Mouse (Mus musculus): ENCODE data around the gene Galnt3. TPM values are rescaled to one million over a fixed set of nuclear protein-coding genes. Genes with fewer than 3 reads are reported as not detected.
A peak's percentile ranks its signal among the peaks of the same experiment; 100 is the strongest.

Galnt3 gene
- 0.71 and 2.0 TPM in 2 replicates for polyA plus RNA-seq (2016; fragmentation: Nextera tagmentation; extraction: Ambion mirVana)

DNA sequence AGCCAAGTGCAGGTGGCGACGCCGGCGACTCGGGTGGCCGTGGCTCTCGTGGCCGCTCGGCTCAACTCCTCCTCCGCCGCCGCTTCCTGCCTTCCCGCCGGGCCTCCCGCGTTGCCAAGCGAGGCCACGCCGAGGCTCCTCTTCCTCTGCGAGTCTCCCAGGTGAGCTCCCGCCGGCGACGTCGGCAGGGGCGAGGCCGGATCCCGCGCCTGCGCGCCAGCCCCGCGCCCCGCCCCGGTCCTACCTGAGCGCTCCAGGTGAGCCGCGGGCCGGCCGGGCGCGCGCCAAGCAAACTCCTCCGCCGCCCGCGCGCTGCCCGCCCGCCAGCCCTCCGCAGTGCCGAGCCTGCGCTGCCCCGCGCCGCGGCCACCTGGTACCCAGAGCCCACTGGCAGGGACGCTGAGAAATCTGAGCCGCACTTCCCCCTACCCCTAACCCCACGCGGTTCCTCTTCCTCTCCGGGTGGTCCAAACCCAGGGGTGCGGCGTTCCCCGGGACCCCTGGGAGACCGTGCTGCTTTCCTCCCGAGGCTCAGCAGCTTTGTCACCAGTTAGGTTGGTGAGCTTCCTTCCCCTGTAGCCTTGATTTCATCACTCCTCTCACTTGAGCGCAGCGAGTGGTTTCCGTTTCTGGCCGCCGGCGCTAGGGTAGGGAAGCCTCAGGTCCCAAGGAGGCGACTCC lies at the start of gene Galnt3:
TSS of gene Galnt3 (minus strand) at position 404 of the 681 bp plus-strand sequence.
- Histone ChIP-seq H3K9ac (replicated peaks) (peak within 1 kb of the TSS; percentile 59), H3K4me2 (replicated peaks) (peak within 1 kb of the TSS; percentile 100), H3K27ac (replicated peaks) (no peak within 1 kb of the TSS), H3K4me3 (peak within 1 kb of the TSS; percentile 79), H3K9me3 (no peaks in the 10 kb centered on the region), H3K36me3 (no peaks in the 10 kb centered on the region), H3K4me1 (peaks cover 7% of the 10 kb centered on the region; the same call in 1 of the 2 replicates), H3K27me3 (peaks cover 36% of the 10 kb centered on the region)
- under 1% methylated on average over 72 of the region's 74 CpGs for WGBS
- peak; percentile 68 for ATAC-seq (ENCODE audit: low FRiP score, low read depth)

DNA sequence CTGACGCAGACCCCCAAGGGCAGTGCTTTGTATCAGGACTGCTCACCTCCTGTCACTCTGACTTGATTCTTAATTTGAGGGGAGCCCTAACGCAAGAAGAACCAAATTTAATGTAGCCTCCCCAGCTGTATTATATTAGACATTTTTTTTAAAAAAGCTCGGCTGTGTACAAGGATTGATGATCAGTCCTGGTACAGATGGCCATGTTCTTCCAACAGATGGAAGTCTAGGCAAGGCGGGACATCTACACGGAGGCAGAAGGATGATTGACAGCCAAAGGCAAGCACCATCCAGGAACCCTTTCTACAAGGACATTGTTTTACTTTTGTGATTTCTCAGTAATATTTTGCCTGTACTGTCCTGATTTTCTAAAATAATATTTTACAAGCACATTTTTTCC lies 48.3 kb upstream of the Galnt3 start:
- ATAC-seq (ENCODE audit: low FRiP score, low read depth), result no peak
- H3K4me1 ChIP-seq, result peaks cover 12% of the 10 kb centered on the region
- H3K9me3 ChIP-seq, result no peaks in the 10 kb centered on the region
- no peaks in the 10 kb centered on the region for H3K27me3 ChIP-seq
- 75% methylated on average over 5 of the region's 5 CpGs for WGBS
- H3K36me3 ChIP-seq, result no peaks in the 10 kb centered on the region
- no peak overlapping the region for H3K4me3 ChIP-seq
- no peak overlapping the region for H3K9ac ChIP-seq (replicated peaks)
- H3K27ac ChIP-seq (replicated peaks), result no peak overlapping the region
- no peak overlapping the region for H3K4me2 ChIP-seq (replicated peaks)

DNA sequence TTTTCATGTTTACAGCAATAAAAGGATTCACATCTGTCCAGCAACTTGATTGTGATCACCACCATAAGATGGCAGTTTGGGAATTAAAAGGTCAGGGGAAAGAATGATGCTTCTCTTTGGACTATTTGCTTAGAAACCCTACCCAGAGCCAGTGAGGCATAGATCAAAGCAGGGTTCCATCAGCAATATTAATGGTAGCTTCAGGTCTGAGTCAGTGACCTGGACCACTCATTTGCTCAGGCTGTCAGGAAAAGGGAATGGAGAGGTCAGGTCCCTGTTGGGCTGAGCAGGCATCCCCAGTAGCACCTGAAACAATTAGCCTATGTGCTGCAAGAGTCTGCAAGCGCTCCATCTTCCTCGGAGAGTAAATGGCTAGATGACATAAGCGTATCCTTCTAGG lies 46.8 kb upstream of the Galnt3 start:
- ATAC-seq (ENCODE audit: low FRiP score, low read depth), result no peak
- Histone ChIP-seq H3K4me3 (no peak overlapping the region), H3K9me3 (no peaks in the 10 kb centered on the region), H3K4me1 (no peaks in the 10 kb centered on the region), H3K4me2 (replicated peaks) (no peak overlapping the region), H3K9ac (replicated peaks) (no peak overlapping the region), H3K27me3 (no peaks in the 10 kb centered on the region), H3K36me3 (no peaks in the 10 kb centered on the region), H3K27ac (replicated peaks) (no peak overlapping the region)
- WGBS, result 87% methylated on average over 3 of the region's 3 CpGs

DNA sequence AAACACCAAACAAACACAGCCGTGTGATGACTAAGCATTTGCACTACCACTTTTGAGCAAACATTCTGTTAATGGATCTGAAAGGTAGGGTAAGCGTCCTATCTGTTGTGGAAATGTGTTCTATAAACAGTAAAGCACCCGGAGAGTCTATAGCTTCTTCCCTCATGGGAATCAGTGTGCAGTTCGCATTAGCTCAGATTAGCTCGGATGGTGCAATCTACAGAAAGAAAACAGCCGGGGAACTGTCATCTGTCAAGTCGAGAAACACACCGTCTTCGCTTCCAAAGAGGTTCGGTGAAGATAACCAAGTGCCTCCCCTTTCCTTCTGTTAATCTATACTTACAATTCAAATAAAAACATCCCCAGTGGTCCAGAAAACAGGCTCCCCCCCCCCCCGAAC lies 45.9 kb upstream of the Galnt3 start:
- Histone ChIP-seq H3K27ac (replicated peaks) (no peak overlapping the region), H3K4me2 (replicated peaks) (no peak overlapping the region), H3K36me3 (no peaks in the 10 kb centered on the region), H3K4me1 (no peaks in the 10 kb centered on the region), H3K27me3 (no peaks in the 10 kb centered on the region), H3K9ac (replicated peaks) (no peak overlapping the region), H3K4me3 (no peak overlapping the region), H3K9me3 (no peaks in the 10 kb centered on the region)
- no peak for ATAC-seq (ENCODE audit: low FRiP score, low read depth)
- 86% methylated on average over 11 of the region's 11 CpGs for WGBS

DNA sequence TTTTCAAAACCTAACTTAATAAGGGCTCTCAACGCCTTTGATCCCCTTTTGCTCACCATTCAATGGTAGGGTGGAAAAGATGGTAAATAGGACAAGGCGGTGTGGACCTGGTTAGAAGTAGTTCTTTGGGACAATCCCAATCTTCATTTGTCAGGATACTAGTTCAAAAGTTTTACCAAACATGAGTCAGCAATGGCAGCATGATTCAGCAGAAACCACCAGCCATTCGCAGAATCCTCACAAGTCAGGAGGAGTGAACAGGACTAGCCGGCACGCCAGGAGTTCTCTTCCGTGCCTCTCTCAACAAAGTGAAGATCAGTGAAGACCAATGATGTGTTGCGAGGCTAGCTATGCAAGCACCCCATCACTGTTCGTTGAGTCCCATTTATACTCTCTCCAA lies 40.2 kb upstream of the Galnt3 start:
- no peaks in the 10 kb centered on the region for H3K4me1 ChIP-seq
- no peaks in the 10 kb centered on the region for H3K36me3 ChIP-seq
- no peak overlapping the region for H3K4me2 ChIP-seq (replicated peaks)
- H3K27ac ChIP-seq (replicated peaks), result no peak overlapping the region
- no peaks in the 10 kb centered on the region for H3K27me3 ChIP-seq
- no peak for ATAC-seq (ENCODE audit: low FRiP score, low read depth)
- 95% methylated on average over 8 of the region's 8 CpGs for WGBS
- H3K9me3 ChIP-seq, result no peaks in the 10 kb centered on the region
- no peak overlapping the region for H3K9ac ChIP-seq (replicated peaks)
- H3K4me3 ChIP-seq, result no peak overlapping the region

DNA sequence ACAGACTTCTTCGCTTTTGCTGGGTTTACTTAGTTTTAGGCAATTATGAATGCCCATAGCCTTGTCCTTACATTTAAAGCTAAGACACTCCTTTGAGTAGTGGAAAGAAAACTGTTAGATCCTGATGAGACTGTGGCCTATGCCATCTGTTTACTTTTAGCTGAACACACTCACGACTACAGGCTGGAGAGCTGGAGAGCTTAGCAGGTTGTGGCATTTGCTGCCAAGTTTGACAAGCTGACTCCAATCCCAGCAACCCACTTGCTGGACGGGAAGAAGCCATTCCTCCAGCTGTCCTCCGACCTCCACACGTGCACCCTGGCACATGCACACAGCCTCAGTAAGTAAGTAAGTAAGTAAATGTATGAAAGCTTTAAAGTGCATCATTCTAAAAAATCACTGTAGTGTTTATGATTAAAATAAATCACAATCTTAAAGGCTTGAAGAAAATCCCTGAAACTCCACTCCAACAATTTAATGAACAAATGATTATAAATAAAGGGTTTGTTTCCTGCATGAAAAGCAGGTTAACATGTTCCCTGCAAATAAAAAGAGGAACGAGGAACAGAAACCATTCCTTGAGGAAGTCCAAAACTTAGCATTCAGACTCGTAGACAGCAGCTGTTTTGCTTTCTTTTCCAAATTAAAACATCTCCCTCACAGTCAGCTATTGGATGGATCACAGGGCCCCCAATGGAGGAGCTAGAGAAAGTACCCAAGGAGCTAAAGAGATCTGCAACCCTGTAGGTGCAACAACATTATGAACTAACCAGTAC lies 33.5 kb upstream of the Galnt3 start:
- no peaks in the 10 kb centered on the region for H3K36me3 ChIP-seq
- no peak overlapping the region for H3K27ac ChIP-seq (replicated peaks)
- H3K4me1 ChIP-seq, result no peaks in the 10 kb centered on the region
- no peak overlapping the region for H3K4me2 ChIP-seq (replicated peaks)
- H3K27me3 ChIP-seq, result no peaks in the 10 kb centered on the region
- WGBS, result 70% methylated on average over 7 of the region's 7 CpGs
- H3K9me3 ChIP-seq, result no peaks in the 10 kb centered on the region
- H3K9ac ChIP-seq (replicated peaks), result no peak overlapping the region
- no peak for ATAC-seq (ENCODE audit: low FRiP score, low read depth)
- H3K4me3 ChIP-seq, result no peak overlapping the region

DNA sequence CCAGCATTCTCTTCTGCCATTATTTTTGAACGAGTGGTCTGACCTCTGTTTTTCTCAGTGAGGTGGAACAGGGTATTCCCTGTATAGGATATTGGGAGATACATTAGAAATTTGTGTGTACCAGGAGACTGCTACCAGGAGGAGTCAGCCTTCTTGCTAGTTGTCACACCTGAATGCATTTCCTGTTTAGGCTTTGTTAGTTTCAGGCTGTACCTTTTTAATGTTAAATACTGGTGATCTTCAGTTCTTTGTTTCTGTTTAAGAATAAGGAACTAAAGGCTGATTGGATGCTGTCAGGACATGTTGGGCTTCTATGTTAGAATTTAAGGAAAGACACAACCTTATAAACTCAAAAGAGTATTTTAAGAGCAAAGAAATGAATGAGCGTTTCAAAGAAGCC lies 26.6 kb upstream of the Galnt3 start:
- H3K27ac ChIP-seq (replicated peaks), result no peak overlapping the region
- ATAC-seq (ENCODE audit: low FRiP score, low read depth), result no peak
- no peak overlapping the region for H3K4me2 ChIP-seq (replicated peaks)
- H3K4me3 ChIP-seq, result no peak overlapping the region
- H3K9ac ChIP-seq (replicated peaks), result no peak overlapping the region
- no peaks in the 10 kb centered on the region for H3K9me3 ChIP-seq
- no peaks in the 10 kb centered on the region for H3K27me3 ChIP-seq
- no peaks in the 10 kb centered on the region for H3K36me3 ChIP-seq
- WGBS, result 76% methylated on average over 2 of the region's 2 CpGs
- no peaks in the 10 kb centered on the region for H3K4me1 ChIP-seq

DNA sequence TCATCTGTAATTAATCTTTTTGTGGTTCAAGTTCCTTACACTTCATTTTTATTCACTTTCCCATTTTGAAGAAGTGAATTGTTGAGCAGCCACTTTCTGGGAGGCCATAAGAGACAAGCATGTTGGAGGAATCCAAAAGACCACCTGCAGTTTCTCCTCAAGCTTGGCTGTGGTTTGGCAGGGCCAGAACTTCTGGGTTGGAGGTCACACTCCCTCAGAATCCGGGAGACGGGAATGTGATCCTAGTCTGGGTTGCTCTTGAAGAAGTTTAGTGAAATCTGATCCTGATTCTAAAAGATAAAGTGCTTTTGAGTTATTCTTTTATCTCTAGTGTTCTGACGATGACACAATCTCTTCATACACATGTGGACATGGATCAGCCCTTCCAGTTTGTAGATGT lies 25.7 kb upstream of the Galnt3 start:
- Histone ChIP-seq H3K36me3 (no peaks in the 10 kb centered on the region), H3K4me1 (no peaks in the 10 kb centered on the region), H3K9me3 (no peaks in the 10 kb centered on the region), H3K4me3 (no peak overlapping the region), H3K9ac (replicated peaks) (no peak overlapping the region), H3K27me3 (no peaks in the 10 kb centered on the region), H3K4me2 (replicated peaks) (no peak overlapping the region), H3K27ac (replicated peaks) (no peak overlapping the region)
- 72% methylated on average over 3 of the region's 3 CpGs for WGBS
- no peak for ATAC-seq (ENCODE audit: low FRiP score, low read depth)

DNA sequence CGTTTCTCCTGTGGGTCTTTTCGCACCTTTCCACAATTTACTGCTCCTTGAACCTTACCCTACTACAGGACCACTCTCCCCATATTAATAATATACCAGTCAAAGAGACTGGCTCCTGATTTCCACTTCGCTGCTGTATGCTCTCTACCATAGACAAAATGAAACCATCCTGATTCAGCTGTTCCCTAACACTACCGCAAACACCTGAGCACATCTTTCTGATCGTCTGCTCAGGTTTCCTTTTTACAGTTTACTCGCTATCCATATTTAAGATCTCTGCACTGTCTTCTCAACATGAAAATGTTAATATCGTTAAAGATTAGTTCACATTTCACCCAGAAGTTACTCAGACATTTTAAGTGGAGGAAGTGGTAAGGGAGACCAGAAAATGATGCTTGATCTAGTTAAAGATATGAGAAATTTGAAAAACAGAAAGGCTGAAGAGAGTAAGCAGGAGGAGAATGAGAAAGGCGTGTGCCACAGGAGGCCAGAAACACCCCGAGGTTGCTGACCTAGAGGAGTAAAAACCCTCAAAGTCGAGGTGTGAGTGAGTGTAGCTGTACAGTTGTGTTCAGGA lies 23.9 kb upstream of the Galnt3 start:
- no peaks in the 10 kb centered on the region for H3K27me3 ChIP-seq
- no peaks in the 10 kb centered on the region for H3K9me3 ChIP-seq
- no peak for ATAC-seq (ENCODE audit: low FRiP score, low read depth)
- no peaks in the 10 kb centered on the region for H3K4me1 ChIP-seq
- H3K27ac ChIP-seq (replicated peaks), result no peak overlapping the region
- 90% methylated on average over 10 of the region's 10 CpGs for WGBS
- no peak overlapping the region for H3K4me2 ChIP-seq (replicated peaks)
- no peak overlapping the region for H3K9ac ChIP-seq (replicated peaks)
- H3K36me3 ChIP-seq, result no peaks in the 10 kb centered on the region
- H3K4me3 ChIP-seq, result no peak overlapping the region

DNA sequence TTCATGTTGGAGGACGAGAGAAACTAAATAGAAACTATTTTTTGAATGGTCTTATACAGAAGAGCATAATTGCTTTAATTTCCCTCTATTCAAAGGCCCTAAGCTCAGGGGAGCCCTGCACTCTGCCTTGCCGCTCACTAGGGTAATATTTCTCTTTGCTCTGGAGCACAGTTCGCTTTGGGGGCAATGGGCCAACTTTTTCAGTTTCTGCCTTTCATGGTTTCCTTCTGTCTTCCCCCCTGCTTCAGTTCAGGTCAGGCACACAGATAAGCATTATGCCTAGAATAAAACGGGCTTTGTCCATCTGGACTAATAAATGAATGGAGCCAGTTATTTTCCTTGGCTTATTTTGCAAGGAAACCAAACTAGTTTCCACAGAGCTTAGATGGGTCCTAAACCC lies 21.7 kb upstream of the Galnt3 start:
- Histone ChIP-seq H3K27me3 (no peaks in the 10 kb centered on the region), H3K4me3 (no peak overlapping the region), H3K4me1 (no peaks in the 10 kb centered on the region), H3K9ac (replicated peaks) (no peak overlapping the region), H3K9me3 (no peaks in the 10 kb centered on the region), H3K4me2 (replicated peaks) (no peak overlapping the region), H3K36me3 (no peaks in the 10 kb centered on the region), H3K27ac (replicated peaks) (no peak overlapping the region)
- 60% methylated on average over 4 of the region's 4 CpGs for WGBS
- ATAC-seq (ENCODE audit: low FRiP score, low read depth), result no peak

DNA sequence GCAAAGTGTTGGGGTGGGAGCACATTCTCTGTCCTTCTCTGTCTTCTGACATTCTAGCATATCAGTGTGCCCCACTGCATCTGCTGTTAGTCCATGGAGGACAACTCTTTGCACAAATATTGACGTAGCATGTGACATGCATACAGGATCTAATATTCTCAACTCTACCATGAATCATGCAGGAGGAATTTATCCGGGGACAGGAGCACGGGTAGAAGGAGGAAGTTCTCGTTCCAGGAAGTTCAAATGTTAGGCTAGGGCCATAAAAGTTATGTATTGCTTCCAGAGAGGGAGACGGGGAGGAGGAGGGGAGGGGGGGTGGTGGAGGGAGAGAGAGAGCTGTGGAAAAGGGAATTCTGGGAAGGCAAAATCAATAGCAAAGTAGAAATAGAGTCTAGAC lies 20.0 kb upstream of the Galnt3 start:
- no peak overlapping the region for H3K9ac ChIP-seq (replicated peaks)
- no peak overlapping the region for H3K4me3 ChIP-seq
- H3K4me2 ChIP-seq (replicated peaks), result no peak overlapping the region
- no peaks in the 10 kb centered on the region for H3K4me1 ChIP-seq
- 67% methylated on average over 5 of the region's 5 CpGs for WGBS
- no peak for ATAC-seq (ENCODE audit: low FRiP score, low read depth)
- no peak overlapping the region for H3K27ac ChIP-seq (replicated peaks)
- H3K27me3 ChIP-seq, result no peaks in the 10 kb centered on the region
- H3K9me3 ChIP-seq, result no peaks in the 10 kb centered on the region
- H3K36me3 ChIP-seq, result no peaks in the 10 kb centered on the region

DNA sequence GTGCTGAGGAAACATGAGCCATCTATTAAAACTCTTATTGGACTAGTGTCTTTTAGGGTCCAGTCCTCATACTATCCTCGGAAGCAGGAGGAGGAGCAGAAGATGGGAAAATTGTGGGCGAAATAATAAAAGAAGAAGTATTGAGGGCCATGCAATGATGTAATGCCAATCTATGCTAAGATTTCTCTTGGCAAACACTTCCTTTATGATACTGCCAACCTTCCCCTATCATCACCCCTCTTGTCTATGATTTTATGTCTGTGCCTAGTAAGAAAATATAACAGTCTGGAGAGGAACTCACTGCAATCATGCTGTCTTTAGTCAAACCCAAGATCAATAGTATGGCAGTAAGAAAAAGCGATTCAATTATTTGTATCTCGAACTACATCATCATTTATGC lies 18.5 kb upstream of the Galnt3 start:
- Histone ChIP-seq H3K4me3 (no peak overlapping the region), H3K4me1 (no peaks in the 10 kb centered on the region), H3K4me2 (replicated peaks) (no peak overlapping the region), H3K9me3 (no peaks in the 10 kb centered on the region), H3K27ac (replicated peaks) (no peak overlapping the region), H3K9ac (replicated peaks) (no peak overlapping the region), H3K27me3 (no peaks in the 10 kb centered on the region), H3K36me3 (no peaks in the 10 kb centered on the region)
- ATAC-seq (ENCODE audit: low FRiP score, low read depth), result no peak
- 90% methylated on average over 4 of the region's 4 CpGs for WGBS
